Mouse (Mus musculus) testis, postnatal 14 days (tissue): ENCODE results near the gene Spdef.

Experiments used
- DNase-seq: peaks from one replicate; pipeline ENCODE4 v3.0.0; 2021; ENCODE audit warnings: low spot score

The Spdef gene

GRCm38 (mm10) chr17:27725011-27725410, 3.7 kb downstream of the Spdef start:
- DNase-seq = no peak

- no peak for DNase-seq
These were observed 4.4 kb downstream of the Spdef start for GRCm38 (mm10) chr17:27724327-27724726.

- no peak for DNase-seq
These were observed 7.6 kb downstream of the Spdef start for GRCm38 (mm10) chr17:27721125-27721664.

- no peak for DNase-seq
These were observed 8.4 kb downstream of the Spdef start for GRCm38 (mm10) chr17:27720326-27720725.

GRCm38 (mm10) chr17:27719663-27720062, 9.1 kb downstream of the Spdef start:
- no peak for DNase-seq

GRCm38 (mm10) chr17:27718250-27718649, 10.5 kb downstream of the Spdef start:
- no peak for DNase-seq

- DNase-seq = peak; percentile 56
These were observed 12.0 kb downstream of the Spdef start for GRCm38 (mm10) chr17:27716804-27717203.

GRCm38 (mm10) chr17:27712832-27713231, 15.9 kb downstream of the Spdef start:
- DNase-seq = no peak

GRCm38 (mm10) chr17:27709650-27710049, 19.1 kb downstream of the Spdef start:
- DNase-seq = no peak

- DNase-seq = peak; percentile 79
These were observed 20.6 kb downstream of the Spdef start for GRCm38 (mm10) chr17:27707954-27708661.

- DNase-seq = no peak
These were observed 23.1 kb downstream of the Spdef start for GRCm38 (mm10) chr17:27705661-27706060.

GRCm38 (mm10) chr17:27703961-27704621, 24.7 kb downstream of the Spdef start:
- no peak for DNase-seq

- peak; percentile 69 for DNase-seq
These were observed 26.2 kb downstream of the Spdef start for GRCm38 (mm10) chr17:27702518-27702917.

GRCm38 (mm10) chr17:27701856-27702255, 26.9 kb downstream of the Spdef start:
- DNase-seq = no peak

- no peak for DNase-seq
These were observed 27.9 kb downstream of the Spdef start for GRCm38 (mm10) chr17:27700812-27701211.

- DNase-seq = no peak
These were observed 29.0 kb downstream of the Spdef start for GRCm38 (mm10) chr17:27699641-27700244.

GRCm38 (mm10) chr17:27690993-27691693, 37.6 kb downstream of the Spdef start:
- no peak for DNase-seq

- no peak for DNase-seq
These were observed 42.4 kb downstream of the Spdef start for GRCm38 (mm10) chr17:27686395-27686794.

- DNase-seq = no peak
These were observed 43.2 kb downstream of the Spdef start for GRCm38 (mm10) chr17:27685550-27685913.

GRCm38 (mm10) chr17:27684886-27685549, 43.7 kb downstream of the Spdef start:
- DNase-seq = no peak

- DNase-seq = no peak
These were observed 49.6 kb downstream of the Spdef start for GRCm38 (mm10) chr17:27678924-27679813.
